Mouse (Mus musculus) telencephalon, adult 2 months (tissue): ENCODE measurements at regions not wholly inside any gene's neighbourhood (a gene's known extent, or its start where the extent isn't known, plus 50 kb on each side); places are given as distances from the start of the nearest gene placed in this dataset.

Source experiments
- DNase-seq: peaks from one replicate; pipeline ENCODE4 v3.0.0-alpha.2; 2011; ENCODE audit warnings: low read depth, low spot score

GRCm38 (mm10) chr6:94413987-94414360 lies 86.2 kb upstream of the Slc25a26 start:
- no peak for DNase-seq

GRCm38 (mm10) chr6:94413297-94413986 lies 86.7 kb upstream of the Slc25a26 start:
- DNase-seq = no peak

GRCm38 (mm10) chr6:94412341-94412740 lies 87.8 kb upstream of the Slc25a26 start:
- no peak for DNase-seq

- no peak for DNase-seq
Observed at GRCm38 (mm10) chr6:94410480-94410879, 89.7 kb upstream of the Slc25a26 start.

- DNase-seq = no peak
Observed at GRCm38 (mm10) chr6:94408996-94409395, 91.1 kb upstream of the Slc25a26 start.

GRCm38 (mm10) chr6:94407751-94408150 lies 92.4 kb upstream of the Slc25a26 start:
- no peak for DNase-seq

- DNase-seq = peak; percentile 65
Observed at GRCm38 (mm10) chr6:94405371-94406076, 94.6 kb upstream of the Slc25a26 start.

GRCm38 (mm10) chr6:94401617-94402481 lies 98.3 kb upstream of the Slc25a26 start:
- no peak for DNase-seq

- DNase-seq = no peak
Observed at GRCm38 (mm10) chr6:94401061-94401591, 99.0 kb upstream of the Slc25a26 start.

- DNase-seq = no peak
Observed at GRCm38 (mm10) chr6:94400471-94401051, 99.6 kb upstream of the Slc25a26 start.

GRCm38 (mm10) chr6:94391134-94391533 lies 107.4 kb upstream of the Magi1 start:
- DNase-seq = no peak

- no peak for DNase-seq
Observed at GRCm38 (mm10) chr6:94390403-94390802, 106.7 kb upstream of the Magi1 start.

GRCm38 (mm10) chr6:94389716-94390115 lies 106.0 kb upstream of the Magi1 start:
- no peak for DNase-seq

- DNase-seq = no peak
Observed at GRCm38 (mm10) chr6:94387648-94388047, 103.9 kb upstream of the Magi1 start.

- no peak for DNase-seq
Observed at GRCm38 (mm10) chr6:94385531-94385930, 101.8 kb upstream of the Magi1 start.

GRCm38 (mm10) chr6:94369991-94370390 lies 86.3 kb upstream of the Magi1 start:
- DNase-seq = no peak

GRCm38 (mm10) chr6:94363951-94364350 lies 80.2 kb upstream of the Magi1 start:
- DNase-seq = peak; percentile 23

- no peak for DNase-seq
Observed at GRCm38 (mm10) chr6:94362626-94363025, 78.9 kb upstream of the Magi1 start.

- DNase-seq = no peak
Observed at GRCm38 (mm10) chr6:94357568-94357967, 73.9 kb upstream of the Magi1 start.

- no peak for DNase-seq
Observed at GRCm38 (mm10) chr6:94354451-94355095, 70.9 kb upstream of the Magi1 start.

- DNase-seq = no peak
Observed at GRCm38 (mm10) chr6:94344296-94344695, 60.6 kb upstream of the Magi1 start.
